Mouse (Mus musculus) kidney, adult 10 weeks (tissue): ENCODE data around the gene Alox8. TPM values are rescaled to one million over a fixed set of nuclear protein-coding genes. Genes with fewer than 3 reads are reported as not detected.

Experiments
- polyA plus RNA-seq: library from polyadenylated mRNA; stranded (reverse); fragments of 350-450 nt; fragmentation: Illumina TruSeq; extraction: RNeasy Lipid Tissue Mini Kit (QIAGEN cat#74804); gene quantifications from one replicate; pipeline ENCODE4 v1.2.3, GENCODE M21; 2014; ENCODE audit warnings: low read depth, low replicate concordance

Gene Alox8
- not detected for polyA plus RNA-seq

GRCm38 (mm10) chr11:69197743-69198142, at the start of gene Alox8:
TSS of gene Alox8 (minus strand) at chr11:69197843.

GRCm38 (mm10) chr11:69236926-69237260, 39.2 kb upstream of the Alox8 start, which contains the start of gene Gucy2e:
TSS of gene Gucy2e (minus strand) at chr11:69237036.

GRCm38 (mm10) chr11:69156800-69157199, 40.8 kb downstream of the Alox8 start, which contains the start of gene Alox12b:
TSS of gene Alox12b (plus strand) at chr11:69156989.

Other genes starting within 250 kb of the Alox8 start
- 3.4 TPM for gene Arhgef15, start 240.4 kb downstream of the Alox8 start, polyA plus RNA-seq
- 21.4 TPM for gene Slc25a35, start 229.7 kb downstream of the Alox8 start, polyA plus RNA-seq
- gene Rangrf, start 222.7 kb downstream of the Alox8 start, polyA plus RNA-seq, result 11.7 TPM
- 7.2 TPM for gene Pfas, start 189.4 kb downstream of the Alox8 start, polyA plus RNA-seq
- gene Ctc1, start 181.9 kb downstream of the Alox8 start, polyA plus RNA-seq, result 3.9 TPM
- gene Aurkb, start 152.2 kb downstream of the Alox8 start, polyA plus RNA-seq, result 0.24 TPM
- gene Borcs6, start 138.1 kb downstream of the Alox8 start, polyA plus RNA-seq, result 2.9 TPM
- 3.8 TPM for gene Tmem107, start 127.0 kb downstream of the Alox8 start, polyA plus RNA-seq
- gene Vamp2, start 109.4 kb downstream of the Alox8 start, polyA plus RNA-seq, result 62.6 TPM
- 0.24 TPM for gene Per1, start 102.6 kb downstream of the Alox8 start, polyA plus RNA-seq
- gene Hes7, start 77.4 kb downstream of the Alox8 start, polyA plus RNA-seq, result not detected
- not detected for gene 9130213A22Rik, start 75.3 kb downstream of the Alox8 start, polyA plus RNA-seq
- gene Aloxe3, start 71.9 kb downstream of the Alox8 start, polyA plus RNA-seq, result not detected
- gene Alox12b, start 40.9 kb downstream of the Alox8 start, polyA plus RNA-seq, result not detected
- not detected for gene Gucy2e, start 39.2 kb upstream of the Alox8 start, polyA plus RNA-seq
- 1.6 TPM for gene Cntrob, start 125.9 kb upstream of the Alox8 start, polyA plus RNA-seq
- gene Trappc1, start 126.1 kb upstream of the Alox8 start, polyA plus RNA-seq, result 43.8 TPM
- gene Kcnab3, start 128.4 kb upstream of the Alox8 start, polyA plus RNA-seq, result 0.40 TPM
- gene Rnf227, start 142.6 kb upstream of the Alox8 start, polyA plus RNA-seq, result 4.6 TPM
- gene Chd3, start 171.6 kb upstream of the Alox8 start, polyA plus RNA-seq, result 20.4 TPM
- gene Naa38, start 197.6 kb upstream of the Alox8 start, polyA plus RNA-seq, result 4.1 TPM
- 41.9 TPM for gene Cyb5d1, start 197.8 kb upstream of the Alox8 start, polyA plus RNA-seq
- 0.65 TPM for gene Tmem88, start 200.4 kb upstream of the Alox8 start, polyA plus RNA-seq
- 2.0 TPM for gene Kdm6b, start 215.8 kb upstream of the Alox8 start, polyA plus RNA-seq